Mouse (Mus musculus) small intestine, adult 2 months (tissue): ENCODE data around the gene Tas2r104.

Experiments
- CTCF ChIP-seq: fragments of 200-500 bp; IDR thresholded peaks from 2 replicates; pipeline ENCODE4 v1.5.1; 2012; ENCODE audit warnings: low read depth, mild to moderate bottlenecking, control low read depth, inconsistent platforms, low read length, moderate library complexity, mixed read lengths; ENCODE audit not compliant: insufficient replicate concordance, insufficient read length; ENCODE audit errors: extremely low read depth
- POLR2A ChIP-seq: fragments of 200-500 bp; IDR thresholded peaks from 2 replicates; pipeline ENCODE4 v1.6.1; 2012; ENCODE audit warnings: low read depth, mild to moderate bottlenecking, control low read depth, inconsistent platforms, low read length, moderate library complexity

- no peak for TF ChIP-seq CTCF
- no peak for TF ChIP-seq POLR2A
These were observed at the start of gene Tas2r104 for GRCm38 (mm10) chr6:131685644-131686043.
